Mouse (Mus musculus) midbrain, embryonic 15.5 days (tissue): ENCODE measurements around the gene Glrb. TPM values are rescaled to one million over a fixed set of nuclear protein-coding genes. Genes with fewer than 3 reads are reported as not detected.

Source experiments
- polyA plus RNA-seq: library from polyadenylated mRNA; unstranded; fragments of >200 nt; fragmentation: Nextera tagmentation; extraction: Ambion mirVana; gene quantifications from 2 replicates; pipeline ENCODE4 v1.2.1, GENCODE M21; 2015

Glrb gene
- polyA plus RNA-seq, 1 experiment from 2014 or later: 29.6 TPM

Other genes with a start within 250 kb of the Glrb start
- gene Gria2, start 110.8 kb downstream of the Glrb start, polyA plus RNA-seq: 196 and 222 TPM in 2 replicates
- 4.0 and 4.2 TPM in 2 replicates for gene Pdgfc, start 122.8 kb upstream of the Glrb start, polyA plus RNA-seq